Mouse (Mus musculus): ENCODE measurements around the gene Zscan18. TPM values are rescaled to one million over a fixed set of nuclear protein-coding genes. Genes with fewer than 3 reads are reported as not detected.

The Zscan18 gene
- total and polyA plus RNA-seq, 2 experiments from 2014 or later, result 2.6 to 6.3 TPM

- Histone ChIP-seq H3K36me3 (replicated peaks; ENCODE audit: control insufficient read depth, insufficient read depth, low read length) (no peaks in the 10 kb centered on the region), H3K4me3 (ENCODE audit: low read depth, low read length) (no peak overlapping the region), H3K4me2 (ENCODE audit: low read depth, low read length) (no peak overlapping the region), H3K9ac (replicated peaks; ENCODE audit: low read depth, low read length) (no peak overlapping the region), H3K4me1 (ENCODE audit: control insufficient read depth, insufficient read depth) (no peaks in the 10 kb centered on the region), H3K27ac (ENCODE audit: low read depth) (no peak overlapping the region), H3K27me3 (ENCODE audit: control insufficient read depth, insufficient read depth, low read length) (no peaks in the 10 kb centered on the region), H3K9me3 (replicated peaks; ENCODE audit: control insufficient read depth, low read length) (no peaks in the 10 kb centered on the region)
- 46% methylated on average over 5 of the region's 5 CpGs for WGBS
- TF ChIP-seq EP300 (IDR thresholded peaks at IDR 0.05; ENCODE audit: low read depth), result no peak
- TF ChIP-seq CTCF (IDR thresholded peaks at IDR 0.05; ENCODE audit: low read depth), result no peak
- no peak for ATAC-seq (ENCODE audit: insufficient read depth, low read depth)
- DNase-seq (ENCODE audit: low spot score), result no peak
Observed at GRCm38 (mm10) chr7:12788025-12788424, 15.4 kb downstream of the Zscan18 start.

GRCm38 (mm10) chr7:12787333-12787732, 16.1 kb downstream of the Zscan18 start:
- Histone ChIP-seq H3K36me3 (replicated peaks; ENCODE audit: control insufficient read depth, insufficient read depth, low read length) (no peaks in the 10 kb centered on the region), H3K9me3 (replicated peaks; ENCODE audit: control insufficient read depth, low read length) (no peaks in the 10 kb centered on the region), H3K27ac (ENCODE audit: low read depth) (no peak overlapping the region), H3K9ac (replicated peaks; ENCODE audit: low read depth, low read length) (no peak overlapping the region), H3K4me3 (ENCODE audit: low read depth, low read length) (no peak overlapping the region), H3K4me2 (ENCODE audit: low read depth, low read length) (no peak overlapping the region), H3K4me1 (ENCODE audit: control insufficient read depth, insufficient read depth) (no peaks in the 10 kb centered on the region), H3K27me3 (ENCODE audit: control insufficient read depth, insufficient read depth, low read length) (no peaks in the 10 kb centered on the region)
- DNase-seq (ENCODE audit: low spot score) (no peak), ATAC-seq (ENCODE audit: insufficient read depth, low read depth) (no peak)
- 64% methylated on average over 6 of the region's 6 CpGs for WGBS
- TF ChIP-seq CTCF (IDR thresholded peaks at IDR 0.05; ENCODE audit: low read depth) (no peak), EP300 (IDR thresholded peaks at IDR 0.05; ENCODE audit: low read depth) (no peak)

- TF ChIP-seq CTCF (IDR thresholded peaks at IDR 0.05; ENCODE audit: low read depth) (peak; percentile 4; the same call in 1 of the 2 replicates), EP300 (IDR thresholded peaks at IDR 0.05; ENCODE audit: low read depth) (no peak)
- ATAC-seq (ENCODE audit: insufficient read depth, low read depth) (peak; percentile 97), DNase-seq (ENCODE audit: low spot score) (peak; percentile 64)
- Histone ChIP-seq H3K36me3 (replicated peaks; ENCODE audit: control insufficient read depth, insufficient read depth, low read length) (no peaks in the 10 kb centered on the region), H3K9ac (replicated peaks; ENCODE audit: low read depth, low read length) (peak overlapping the region; percentile 59), H3K4me1 (ENCODE audit: control insufficient read depth, insufficient read depth) (0 out of 2 replicates have a peak, but pooled peaks cover 9% of the 10 kb centered on the region), H3K4me3 (ENCODE audit: low read depth, low read length) (peak overlapping the region; percentile 59), H3K9me3 (replicated peaks; ENCODE audit: control insufficient read depth, low read length) (no peaks in the 10 kb centered on the region), H3K27ac (ENCODE audit: low read depth) (no peak overlapping the region), H3K4me2 (ENCODE audit: low read depth, low read length) (peak overlapping the region; percentile 95), H3K27me3 (ENCODE audit: control insufficient read depth, insufficient read depth, low read length) (no peaks in the 10 kb centered on the region)
- under 1% methylated on average over 57 of the region's 57 CpGs for WGBS
Observed at GRCm38 (mm10) chr7:12780151-12780830, 23.1 kb downstream of the Zscan18 start.

- Histone ChIP-seq H3K36me3 (replicated peaks; ENCODE audit: control insufficient read depth, insufficient read depth, low read length) (no peaks in the 10 kb centered on the region), H3K9ac (replicated peaks; ENCODE audit: low read depth, low read length) (peak overlapping the region; percentile 59), H3K9me3 (replicated peaks; ENCODE audit: control insufficient read depth, low read length) (no peaks in the 10 kb centered on the region), H3K27me3 (ENCODE audit: control insufficient read depth, insufficient read depth, low read length) (no peaks in the 10 kb centered on the region), H3K4me1 (ENCODE audit: control insufficient read depth, insufficient read depth) (0 out of 2 replicates have a peak, but pooled peaks cover 9% of the 10 kb centered on the region), H3K4me3 (ENCODE audit: low read depth, low read length) (peak overlapping the region; percentile 59), H3K4me2 (ENCODE audit: low read depth, low read length) (peak overlapping the region; percentile 95), H3K27ac (ENCODE audit: low read depth) (no peak overlapping the region)
- WGBS, result 25% methylated on average over 10 of the region's 10 CpGs
- ATAC-seq (ENCODE audit: insufficient read depth, low read depth) (no peak), DNase-seq (ENCODE audit: low spot score) (no peak)
- TF ChIP-seq EP300 (IDR thresholded peaks at IDR 0.05; ENCODE audit: low read depth) (no peak), CTCF (IDR thresholded peaks at IDR 0.05; ENCODE audit: low read depth) (no peak)
Observed at GRCm38 (mm10) chr7:12779782-12780150, 23.7 kb downstream of the Zscan18 start.

GRCm38 (mm10) chr7:12779141-12779540, 24.3 kb downstream of the Zscan18 start:
- ATAC-seq (ENCODE audit: insufficient read depth, low read depth) (no peak), DNase-seq (ENCODE audit: low spot score) (no peak)
- no peak overlapping the region for H3K4me3 ChIP-seq (ENCODE audit: low read depth, low read length)
- no peak overlapping the region for H3K4me2 ChIP-seq (ENCODE audit: low read depth, low read length)
- no peak overlapping the region for H3K27ac ChIP-seq (ENCODE audit: low read depth)
- H3K36me3 ChIP-seq (replicated peaks; ENCODE audit: control insufficient read depth, insufficient read depth, low read length), result peaks cover 4% of the 10 kb centered on the region; the same call in 1 of the 2 replicates
- no peaks in the 10 kb centered on the region for H3K9me3 ChIP-seq (replicated peaks; ENCODE audit: control insufficient read depth, low read length)
- 92% methylated on average over 5 of the region's 5 CpGs for WGBS
- 0 out of 2 replicates have a peak, but pooled peaks cover 9% of the 10 kb centered on the region for H3K4me1 ChIP-seq (ENCODE audit: control insufficient read depth, insufficient read depth)
- TF ChIP-seq EP300 (IDR thresholded peaks at IDR 0.05; ENCODE audit: low read depth) (no peak), CTCF (IDR thresholded peaks at IDR 0.05; ENCODE audit: low read depth) (no peak)
- H3K9ac ChIP-seq (replicated peaks; ENCODE audit: low read depth, low read length), result no peak overlapping the region
- no peaks in the 10 kb centered on the region for H3K27me3 ChIP-seq (ENCODE audit: control insufficient read depth, insufficient read depth, low read length)
